Mouse (Mus musculus) forebrain, postnatal 0 days (tissue): Measurements from ENCODE around the gene Rfc1. TPM values are rescaled to one million over a fixed set of nuclear protein-coding genes. Genes with fewer than 3 reads are reported as not detected.

Experiments
- ATAC-seq: fragments of 200-750 bp; cut with Nextera tagmentation; 2 replicates; pipeline ENCODE4 v1.8.0; 2017; ENCODE audit warnings: mild to moderate bottlenecking, moderate library complexity
- DNase-seq: peaks from one replicate; pipeline ENCODE4 v3.0.0-alpha.2; 2015
- H3K27ac ChIP-seq: fragments of 300-500 bp; sonication (generic); 2 replicates; pipeline ENCODE4 v1.5.1; 2014; ENCODE audit warnings: low read depth, mild to moderate bottlenecking, antibody characterized with exemption, low read length, moderate library complexity, mixed read lengths
- H3K27me3 ChIP-seq: fragments of 300-500 bp; sonication (generic); 2 replicates; pipeline ENCODE4 v1.6.1; 2014; ENCODE audit warnings: mild to moderate bottlenecking, low read length, mixed read lengths; ENCODE audit not compliant: insufficient read depth
- H3K36me3 ChIP-seq: fragments of 300-500 bp; sonication (generic); 2 replicates; pipeline ENCODE4 v1.6.1; 2014; ENCODE audit warnings: mild to moderate bottlenecking, moderate library complexity; ENCODE audit not compliant: insufficient read depth
- H3K4me1 ChIP-seq: fragments of 300-500 bp; sonication (generic); 2 replicates; pipeline ENCODE4 v1.6.1; 2014; ENCODE audit warnings: antibody characterized with exemption; ENCODE audit not compliant: insufficient read depth
- H3K4me2 ChIP-seq: fragments of 300-500 bp; sonication (generic); 2 replicates; pipeline ENCODE4 v1.6.1; 2014; ENCODE audit warnings: low read depth, mild to moderate bottlenecking, moderate library complexity
- H3K4me3 ChIP-seq: fragments of 300-500 bp; sonication (generic); 2 replicates; pipeline ENCODE4 v1.5.1; 2014; ENCODE audit warnings: low read depth, low read length, mixed read lengths
- H3K9ac ChIP-seq: fragments of 300-500 bp; sonication (generic); 2 replicates; pipeline ENCODE4 v1.6.1; 2014; ENCODE audit warnings: mild to moderate bottlenecking
- H3K9me3 ChIP-seq: fragments of 300-500 bp; sonication (generic); 2 replicates; pipeline ENCODE4 v1.6.1; 2016; ENCODE audit warnings: low read length
- CTCF ChIP-seq: sonication (generic); IDR thresholded peaks from 2 replicates; pipeline ENCODE4 v1.5.1; 2016; ENCODE audit warnings: antibody characterized with exemption, control low read depth, low read depth
- WGBS: fragments of 180-500 bp; shearing (Covaris S2); extraction: QIAGEN DNeasy Blood & Tissue Kit; methylation state at CpG from one replicate; pipeline ENCODE4 v1.1.7; 2014; 5-methylcytosine and 5-hydroxymethylcytosine counted together
- polyA plus RNA-seq: library from polyadenylated mRNA; unstranded; fragments of >200 nt; fragmentation: Nextera tagmentation; extraction: Ambion mirVana; gene quantifications from 2 replicates; pipeline ENCODE4 v1.2.1, GENCODE M21; 2015
- total RNA-seq: library from RNA; depleted of rRNA; stranded (reverse); fragments of >200 nt; gene quantifications from 2 replicates; pipeline ENCODE4 v1.2.3, GENCODE M21; 2014; rRNA removed

Gene Rfc1
- total and polyA plus RNA-seq, 2 experiments from 2014 or later, result 27.8 to 37.9 TPM

DNA sequence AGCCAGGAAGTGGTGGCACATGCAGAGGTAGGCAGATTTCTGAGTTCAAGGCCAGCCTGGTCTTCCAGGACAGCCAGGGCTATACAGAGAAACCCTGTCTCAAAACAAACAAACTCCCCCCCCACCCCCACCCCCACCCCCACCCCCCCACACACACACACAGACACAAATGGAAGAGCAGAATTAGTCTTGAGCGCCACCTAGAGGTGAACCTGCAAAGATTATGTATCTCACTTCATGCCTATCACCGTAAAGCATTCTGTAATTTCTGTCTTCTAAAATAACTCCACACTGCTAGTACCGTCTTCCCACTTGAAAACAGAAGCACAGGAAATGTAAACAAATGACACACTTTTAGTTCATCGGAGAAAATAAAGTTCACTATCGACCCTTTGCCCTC lies 92.7 kb downstream of the Rfc1 start:
- no peak overlapping the region for H3K27ac ChIP-seq
- peak; percentile 78 for ATAC-seq
- no peaks in the 10 kb centered on the region for H3K9me3 ChIP-seq
- no peaks in the 10 kb centered on the region for H3K27me3 ChIP-seq
- peak; percentile 64 for TF ChIP-seq CTCF
- no peak overlapping the region for H3K9ac ChIP-seq
- no peak overlapping the region for H3K4me2 ChIP-seq
- peak; percentile 77 for DNase-seq
- H3K4me1 ChIP-seq, result no peaks in the 10 kb centered on the region
- 42% methylated on average over 5 of the region's 5 CpGs for WGBS
- H3K4me3 ChIP-seq, result no peak overlapping the region
- peaks cover 7% of the 10 kb centered on the region; the same call in 1 of the 2 replicates for H3K36me3 ChIP-seq

DNA sequence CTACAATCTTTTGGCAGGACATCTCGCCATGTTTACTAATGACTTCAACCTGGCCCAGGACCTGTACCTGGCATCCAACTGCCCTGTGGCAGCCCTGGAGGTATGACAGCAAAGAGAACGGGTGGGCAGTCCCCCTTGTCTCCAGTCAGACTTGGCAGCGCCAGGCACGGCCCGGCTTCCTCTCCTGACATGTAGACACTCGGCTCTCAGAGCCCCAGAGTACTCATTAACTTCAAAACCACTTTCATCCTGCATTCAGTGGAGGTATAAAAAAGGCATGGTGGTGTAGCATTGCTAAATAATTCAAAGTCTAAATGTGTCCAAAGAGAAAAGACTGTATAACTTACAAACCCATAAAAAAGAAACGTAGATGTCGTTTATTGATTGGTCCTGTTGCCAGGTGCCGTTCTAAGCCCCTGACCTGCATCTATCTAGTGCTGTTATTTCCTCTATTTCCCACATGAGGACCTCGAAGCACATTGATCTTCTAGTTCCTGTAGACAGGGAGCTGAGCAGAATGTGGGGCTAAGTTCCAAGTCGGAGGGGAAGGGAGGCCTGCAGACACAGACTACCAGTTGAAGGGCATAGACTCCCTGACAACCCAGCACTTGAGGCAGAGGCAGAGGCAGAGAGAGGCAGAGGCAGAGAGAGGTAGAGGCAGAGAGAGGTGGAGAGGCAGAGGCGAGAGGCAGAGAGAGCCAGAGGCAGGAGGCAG lies 104.0 kb downstream of the Rfc1 start:
- Histone ChIP-seq H3K9me3 (no peaks in the 10 kb centered on the region), H3K36me3 (peaks cover 22% of the 10 kb centered on the region), H3K27ac (no peak overlapping the region), H3K27me3 (no peaks in the 10 kb centered on the region), H3K4me2 (no peak overlapping the region), H3K4me3 (no peak overlapping the region), H3K9ac (no peak overlapping the region), H3K4me1 (no peaks in the 10 kb centered on the region)
- ATAC-seq (no peak), DNase-seq (no peak)
- TF ChIP-seq CTCF, result no peak
- 63% methylated on average over 12 of the region's 12 CpGs for WGBS

DNA sequence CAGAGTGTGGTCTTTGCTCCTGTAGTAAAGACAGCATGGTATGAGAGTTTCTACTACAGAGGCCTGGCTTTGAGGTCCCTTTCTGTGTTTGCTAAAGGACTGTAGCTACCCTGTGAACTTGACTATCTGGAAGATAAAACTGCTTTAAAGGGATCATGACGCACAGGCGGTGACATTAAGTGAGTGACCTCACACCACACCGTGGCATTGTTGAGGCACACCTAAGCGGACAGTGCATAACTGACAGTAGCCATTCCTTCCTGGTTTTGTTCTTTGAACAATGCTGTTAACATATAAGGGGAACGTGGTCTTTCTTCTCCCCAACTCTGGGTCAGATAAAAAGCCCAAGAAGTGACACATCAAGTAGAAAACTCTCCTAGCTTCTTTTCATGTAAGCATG lies 111.4 kb downstream of the Rfc1 start:
- TF ChIP-seq CTCF, result no peak
- Histone ChIP-seq H3K27ac (no peak overlapping the region), H3K36me3 (peaks cover 42% of the 10 kb centered on the region), H3K4me2 (no peak overlapping the region), H3K4me1 (no peaks in the 10 kb centered on the region), H3K4me3 (no peak overlapping the region), H3K9ac (no peak overlapping the region), H3K9me3 (no peaks in the 10 kb centered on the region), H3K27me3 (no peaks in the 10 kb centered on the region)
- ATAC-seq (no peak), DNase-seq (no peak)
- WGBS, result 91% methylated on average over 5 of the region's 5 CpGs

DNA sequence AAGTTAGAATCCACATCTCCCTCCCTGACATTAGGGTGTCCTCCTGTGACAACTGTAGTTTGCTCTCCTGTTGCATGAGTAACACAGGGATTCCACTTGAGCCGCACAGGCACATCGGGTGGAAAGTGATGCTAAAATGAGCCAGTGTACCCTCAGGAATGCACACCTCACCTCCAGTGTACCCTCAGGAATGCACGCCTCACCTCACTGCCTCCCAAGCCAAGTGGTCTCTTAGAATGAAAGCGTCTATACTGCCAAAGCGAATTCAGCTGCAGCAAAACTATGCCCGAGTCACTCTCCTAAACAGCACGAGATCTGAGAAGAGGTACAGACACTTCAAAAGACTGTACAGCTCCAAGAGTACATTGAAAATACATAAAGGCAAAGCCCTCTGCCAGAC lies 114.4 kb downstream of the Rfc1 start:
- 87% methylated on average over 7 of the region's 7 CpGs for WGBS
- no peak for TF ChIP-seq CTCF
- Histone ChIP-seq H3K36me3 (peaks cover 26% of the 10 kb centered on the region; the same call in 1 of the 2 replicates), H3K27ac (no peak overlapping the region), H3K9me3 (no peaks in the 10 kb centered on the region), H3K9ac (no peak overlapping the region), H3K4me1 (no peaks in the 10 kb centered on the region), H3K4me2 (no peak overlapping the region), H3K27me3 (no peaks in the 10 kb centered on the region), H3K4me3 (no peak overlapping the region)
- DNase-seq, result no peak
- no peak for ATAC-seq

DNA sequence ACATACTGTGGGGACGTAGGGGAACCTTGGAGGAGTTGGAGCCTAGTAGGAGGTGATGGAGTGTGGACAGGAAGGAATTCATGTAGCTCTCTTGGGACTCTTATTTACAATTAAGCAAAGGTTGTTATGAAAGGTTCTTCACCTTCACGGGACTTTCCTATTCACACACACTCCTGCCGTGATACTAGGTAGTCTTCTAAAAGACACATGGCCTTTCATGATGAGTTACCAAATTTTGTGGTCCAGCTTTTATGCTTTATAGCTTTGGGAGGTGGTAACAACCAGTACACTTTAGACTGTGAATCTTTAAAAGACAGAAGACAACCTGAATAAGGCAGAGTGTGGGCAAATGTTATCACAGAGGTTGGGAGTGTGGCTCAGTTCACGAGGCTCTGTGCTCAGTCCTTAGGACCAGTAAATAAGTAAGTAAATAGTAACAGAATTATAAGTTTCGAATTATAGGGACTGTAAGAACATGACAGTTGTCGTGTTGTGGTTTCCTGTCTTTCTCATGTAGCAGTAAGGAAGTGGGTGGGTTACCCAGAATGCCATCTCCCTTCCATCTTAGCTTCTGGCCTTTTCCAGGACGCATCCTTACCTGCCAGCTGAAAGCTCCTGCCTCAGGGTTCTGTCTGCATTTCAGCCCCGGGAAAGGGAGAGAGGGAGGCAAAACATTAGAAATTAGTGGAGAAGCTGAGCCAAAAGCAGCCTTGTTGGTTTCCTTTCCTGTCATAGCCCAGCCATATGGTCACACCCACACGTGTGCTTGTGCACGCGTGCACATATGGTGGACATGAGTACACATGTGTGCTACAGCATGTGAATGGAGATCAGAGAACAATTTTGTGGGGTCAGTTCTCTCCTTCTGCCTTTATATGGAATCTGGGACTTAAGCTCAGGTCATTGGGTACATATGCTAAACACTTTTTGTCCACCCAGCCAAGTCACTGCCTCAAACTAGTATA lies 117.9 kb downstream of the Rfc1 start:
- Histone ChIP-seq H3K4me3 (no peak overlapping the region), H3K4me2 (no peak overlapping the region), H3K27me3 (no peaks in the 10 kb centered on the region), H3K9me3 (no peaks in the 10 kb centered on the region), H3K9ac (no peak overlapping the region), H3K27ac (no peak overlapping the region), H3K36me3 (peaks cover 6% of the 10 kb centered on the region; the same call in 1 of the 2 replicates), H3K4me1 (no peaks in the 10 kb centered on the region)
- 89% methylated on average over 11 of the region's 11 CpGs for WGBS
- DNase-seq (no peak), ATAC-seq (no peak)
- TF ChIP-seq CTCF, result no peak

DNA sequence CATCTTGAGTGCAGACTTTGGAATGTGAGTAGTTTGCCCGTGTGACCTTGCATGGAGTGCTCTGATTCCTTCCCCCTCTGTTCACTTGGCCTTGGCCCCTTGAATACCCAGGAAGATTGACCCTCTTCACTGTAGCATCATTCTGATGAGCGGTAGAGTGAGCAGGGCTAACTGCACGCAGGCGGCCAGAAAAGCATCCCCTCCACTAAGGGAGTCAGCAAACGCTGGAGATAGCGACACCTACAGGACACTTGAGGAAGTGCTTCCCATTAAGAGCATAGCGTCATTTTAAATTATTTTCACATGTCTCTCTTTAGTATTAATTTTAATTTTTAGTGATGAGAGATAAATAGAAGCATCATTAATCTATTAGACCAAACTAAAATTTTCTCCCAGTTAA lies 122.1 kb downstream of the Rfc1 start:
- Histone ChIP-seq H3K36me3 (no peaks in the 10 kb centered on the region), H3K4me1 (no peaks in the 10 kb centered on the region), H3K4me3 (no peak overlapping the region), H3K9ac (no peak overlapping the region), H3K4me2 (no peak overlapping the region), H3K27me3 (no peaks in the 10 kb centered on the region), H3K9me3 (no peaks in the 10 kb centered on the region), H3K27ac (no peak overlapping the region)
- DNase-seq, result peak; percentile 62
- peak; percentile 66; the same call in 1 of the 2 replicates for ATAC-seq
- TF ChIP-seq CTCF, result peak; percentile 87
- WGBS, result 18% methylated on average over 7 of the region's 7 CpGs

Other genes starting within 250 kb of the Rfc1 start
- gene Tmem156, start 243.5 kb downstream of the Rfc1 start, total RNA-seq, result 0.19 and 0.23 TPM in 2 replicates
- 0.15 and 0.21 TPM in 2 replicates for gene Tmem156, start 243.5 kb downstream of the Rfc1 start, polyA plus RNA-seq
- 48.3 and 57.2 TPM in 2 replicates for gene Klhl5, start 228.1 kb downstream of the Rfc1 start, total RNA-seq
- gene Klhl5, start 228.1 kb downstream of the Rfc1 start, polyA plus RNA-seq, result 39.4 and 49.6 TPM in 2 replicates
- 16.5 and 21.9 TPM in 2 replicates for gene Wdr19, start 136.0 kb downstream of the Rfc1 start, total RNA-seq
- gene Wdr19, start 136.0 kb downstream of the Rfc1 start, polyA plus RNA-seq, result 6.3 and 7.7 TPM in 2 replicates
- 0.08 and 0.29 TPM in 2 replicates for gene Klb, start 12.6 kb upstream of the Rfc1 start, total RNA-seq
- gene Klb, start 12.6 kb upstream of the Rfc1 start, polyA plus RNA-seq, result 0.05 TPM in 1 of 2 replicates, not detected in the other
- 1,175 and 1,405 TPM in 2 replicates for gene Rpl9, start 55.8 kb upstream of the Rfc1 start, total RNA-seq
- gene Rpl9, start 55.8 kb upstream of the Rfc1 start, polyA plus RNA-seq, result 694 and 787 TPM in 2 replicates
- 35.6 and 41.5 TPM in 2 replicates for gene Lias, start 55.8 kb upstream of the Rfc1 start, total RNA-seq
- 66.4 and 66.5 TPM in 2 replicates for gene Lias, start 55.8 kb upstream of the Rfc1 start, polyA plus RNA-seq
- 28.0 TPM in 2 replicates for gene Ugdh, start 100.3 kb upstream of the Rfc1 start, total RNA-seq
- 29.6 and 33.5 TPM in 2 replicates for gene Ugdh, start 100.3 kb upstream of the Rfc1 start, polyA plus RNA-seq
- gene Gm43552, start 157.2 kb upstream of the Rfc1 start, total RNA-seq, result not detected in 2 replicates
- gene Gm43552, start 157.2 kb upstream of the Rfc1 start, polyA plus RNA-seq, result 1.3 TPM in 1 of 2 replicates, not detected in the other
- 139 and 158 TPM in 2 replicates for gene Smim14, start 201.5 kb upstream of the Rfc1 start, total RNA-seq
- 255 and 269 TPM in 2 replicates for gene Smim14, start 201.5 kb upstream of the Rfc1 start, polyA plus RNA-seq
- 44.8 and 55.8 TPM in 2 replicates for gene Ube2k, start 201.6 kb upstream of the Rfc1 start, total RNA-seq
- gene Ube2k, start 201.6 kb upstream of the Rfc1 start, polyA plus RNA-seq, result 172 and 207 TPM in 2 replicates